Mouse (Mus musculus) liver, postnatal 0 days (tissue): ENCODE data around the gene Psmd11. TPM values are rescaled to one million over a fixed set of nuclear protein-coding genes. Genes with fewer than 3 reads are reported as not detected.

Experiments
- ATAC-seq: fragments of 200-750 bp; cut with Nextera tagmentation; 2 replicates; pipeline ENCODE4 v1.8.0; 2017; ENCODE audit warnings: mild to moderate bottlenecking, moderate library complexity
- DNase-seq: peaks from one replicate; pipeline ENCODE4 v3.0.0-alpha.2; 2016
- H3K27ac ChIP-seq: fragments of 300-500 bp; sonication (generic); 2 replicates; pipeline ENCODE4 v1.5.1; 2014; ENCODE audit warnings: antibody characterized with exemption, moderate library complexity, mild to moderate bottlenecking, low read depth
- H3K27me3 ChIP-seq: fragments of 300-500 bp; sonication (generic); 2 replicates; pipeline ENCODE4 v1.6.1; 2014; ENCODE audit warnings: low read length, control low read depth, mixed read lengths; ENCODE audit not compliant: insufficient read depth
- H3K36me3 ChIP-seq: fragments of 300-500 bp; sonication (generic); replicated peaks from 2 replicates; pipeline ENCODE4 v1.6.1; 2014; ENCODE audit warnings: mild to moderate bottlenecking, control low read depth, low read length, moderate library complexity, mixed read lengths; ENCODE audit not compliant: insufficient read depth
- H3K4me1 ChIP-seq: fragments of 300-500 bp; sonication (generic); 2 replicates; pipeline ENCODE4 v1.6.1; 2014; ENCODE audit warnings: antibody characterized with exemption, mild to moderate bottlenecking, control low read depth; ENCODE audit not compliant: insufficient read depth
- H3K4me2 ChIP-seq: fragments of 300-500 bp; sonication (generic); 2 replicates; pipeline ENCODE4 v1.6.1; 2014; ENCODE audit warnings: low read depth, mild to moderate bottlenecking, low read length, moderate library complexity, mixed read lengths
- H3K4me3 ChIP-seq: fragments of 300-500 bp; sonication (generic); 2 replicates; pipeline ENCODE4 v1.5.1; 2014; ENCODE audit warnings: low read depth, low read length
- H3K9ac ChIP-seq: fragments of 300-500 bp; sonication (generic); replicated peaks from 2 replicates; pipeline ENCODE4 v1.6.1; 2014; ENCODE audit warnings: mild to moderate bottlenecking, moderate library complexity
- H3K9me3 ChIP-seq: fragments of 300-500 bp; sonication (generic); 2 replicates; pipeline ENCODE4 v1.6.1; 2016; ENCODE audit warnings: mild to moderate bottlenecking, control low read depth, low read length, mixed read lengths
- CTCF ChIP-seq: sonication (generic); IDR thresholded peaks from 2 replicates; pipeline ENCODE4 v1.5.1; 2016; ENCODE audit warnings: antibody characterized with exemption, low read depth
- EP300 ChIP-seq: IDR thresholded peaks from 2 replicates; pipeline ENCODE4 v1.6.1; 2016; ENCODE audit warnings: antibody characterized with exemption, low read depth, mild to moderate bottlenecking
- WGBS: fragments of 180-500 bp; shearing (Covaris S2); extraction: QIAGEN DNeasy Blood & Tissue Kit; methylation state at CpG from one replicate; pipeline ENCODE4 v1.1.7; 2014; ENCODE audit not compliant: insufficient replicate concordance; 5-methylcytosine and 5-hydroxymethylcytosine counted together
- polyA plus RNA-seq: library from polyadenylated mRNA; unstranded; fragments of >200 nt; fragmentation: Nextera tagmentation; extraction: Ambion mirVana; gene quantifications from 2 replicates; pipeline ENCODE4 v1.2.1, GENCODE M21; 2015

The Psmd11 gene
- polyA plus RNA-seq, 1 experiment from 2014 or later, result 143 TPM

- TF ChIP-seq EP300, result no peak
- TF ChIP-seq CTCF, result no peak
- Histone ChIP-seq H3K9me3 (no peaks in the 10 kb centered on the region), H3K4me3 (no peak overlapping the region), H3K27me3 (no peaks in the 10 kb centered on the region), H3K4me1 (peaks cover 15% of the 10 kb centered on the region), H3K9ac (no peak overlapping the region), H3K27ac (no peak overlapping the region), H3K36me3 (no peaks in the 10 kb centered on the region), H3K4me2 (no peak overlapping the region)
- DNase-seq (no peak), ATAC-seq (no peak)
These were observed 78.1 kb downstream of the Psmd11 start for GRCm38 (mm10) chr11:80506483-80506882.

DNA sequence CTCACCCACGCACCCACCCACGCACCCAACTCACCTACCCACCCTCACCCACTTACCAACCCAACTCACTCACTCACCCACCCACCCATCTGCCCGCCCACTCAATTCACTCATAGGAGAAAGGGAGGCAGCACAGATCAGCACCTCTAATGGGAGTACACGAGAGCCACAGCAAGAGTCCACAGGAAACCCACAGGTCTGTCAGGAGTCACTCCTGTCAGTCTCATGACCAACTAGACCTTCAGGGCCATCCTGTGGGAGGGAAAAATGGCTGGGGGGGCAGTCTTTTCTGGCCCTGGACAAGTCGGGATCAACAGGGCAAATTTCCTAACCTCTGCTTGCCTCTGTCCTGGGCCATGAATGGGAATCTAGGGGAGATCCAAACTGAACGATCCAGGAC, 79.4 kb downstream of the Psmd11 start:
- no peaks in the 10 kb centered on the region for H3K9me3 ChIP-seq

GRCm38 (mm10) chr11:80508361-80509175, 80.2 kb downstream of the Psmd11 start:
- no peak for TF ChIP-seq CTCF
- 0 out of 2 replicates have a peak, but pooled peaks have one; percentile 30 for TF ChIP-seq EP300
- H3K4me1 ChIP-seq, result peaks cover 12% of the 10 kb centered on the region
- WGBS, result 24% methylated on average over 19 of the region's 19 CpGs
- no peak overlapping the region for H3K4me3 ChIP-seq
- H3K4me2 ChIP-seq, result 0 out of 2 replicates have a peak overlapping the region, but pooled peaks have one; percentile 32
- peak overlapping the region; percentile 75 for H3K27ac ChIP-seq
- H3K27me3 ChIP-seq, result no peaks in the 10 kb centered on the region
- peak; percentile 35 for ATAC-seq
- no peak overlapping the region for H3K9ac ChIP-seq
- no peaks in the 10 kb centered on the region for H3K9me3 ChIP-seq
- no peaks in the 10 kb centered on the region for H3K36me3 ChIP-seq
- DNase-seq, result peak; percentile 42

More for the DNA sequence above, 79.4 kb downstream of the Psmd11 start:
- Histone ChIP-seq H3K4me1 (peaks cover 15% of the 10 kb centered on the region), H3K27me3 (no peaks in the 10 kb centered on the region), H3K4me3 (no peak overlapping the region), H3K4me2 (0 out of 2 replicates have a peak overlapping the region, but pooled peaks have one; percentile 27), H3K36me3 (no peaks in the 10 kb centered on the region), H3K9ac (no peak overlapping the region), H3K27ac (peak overlapping the region; percentile 75)
- no peak for DNase-seq
- 69% methylated on average over 6 of the region's 6 CpGs for WGBS
- ATAC-seq, result no peak
- TF ChIP-seq CTCF (no peak), EP300 (no peak)

DNA sequence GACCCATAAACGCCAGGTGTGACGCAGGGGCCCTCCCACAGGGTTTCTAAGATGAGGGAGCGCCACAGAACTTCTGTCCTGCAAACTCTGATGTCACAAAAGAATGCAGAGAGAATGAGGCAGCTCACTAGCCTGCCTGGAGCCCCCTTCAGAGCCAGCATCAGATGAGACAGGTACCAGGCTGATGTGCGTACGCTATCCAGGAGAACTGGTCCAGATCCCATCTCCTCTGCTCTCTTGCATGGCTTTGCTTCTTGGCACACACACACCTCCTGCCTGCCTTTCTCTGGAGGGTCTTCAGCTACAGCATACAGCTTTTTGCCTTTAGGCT, 80.7 kb downstream of the Psmd11 start:
- Histone ChIP-seq H3K9ac (no peak overlapping the region), H3K4me1 (peaks cover 7% of the 10 kb centered on the region; the same call in 1 of the 2 replicates), H3K4me2 (0 out of 2 replicates have a peak overlapping the region, but pooled peaks have one; percentile 32), H3K27ac (peak overlapping the region; percentile 74), H3K27me3 (no peaks in the 10 kb centered on the region), H3K9me3 (no peaks in the 10 kb centered on the region), H3K4me3 (no peak overlapping the region), H3K36me3 (no peaks in the 10 kb centered on the region)
- WGBS, result 74% methylated on average over 5 of the region's 5 CpGs
- TF ChIP-seq CTCF (no peak), EP300 (no peak)
- ATAC-seq (no peak), DNase-seq (no peak)

DNA sequence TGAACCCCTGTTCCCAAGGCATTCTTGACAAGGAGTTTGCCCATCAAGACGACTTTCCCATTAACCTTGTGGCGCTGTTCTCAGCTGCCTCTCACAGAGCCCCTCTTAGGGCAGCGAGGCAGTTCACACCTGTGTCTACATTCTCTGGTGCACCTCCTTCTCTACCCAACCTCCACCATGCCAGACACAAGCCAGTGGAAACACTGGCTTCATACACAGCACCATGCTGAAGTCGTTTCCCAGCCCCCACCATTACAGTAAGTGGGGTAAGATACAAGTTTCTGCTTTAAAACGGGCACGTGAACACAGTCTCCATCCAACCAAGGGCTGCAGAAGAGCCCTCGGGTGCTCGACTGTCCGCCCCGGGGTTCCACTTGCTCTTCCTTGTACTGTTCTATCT, 81.7 kb downstream of the Psmd11 start:
- Histone ChIP-seq H3K27me3 (no peaks in the 10 kb centered on the region), H3K4me2 (0 out of 2 replicates have a peak overlapping the region, but pooled peaks have one; percentile 2), H3K27ac (peak overlapping the region; percentile 7; the same call in 1 of the 2 replicates), H3K9ac (no peak overlapping the region), H3K36me3 (no peaks in the 10 kb centered on the region), H3K9me3 (no peaks in the 10 kb centered on the region), H3K4me3 (no peak overlapping the region), H3K4me1 (peaks cover 6% of the 10 kb centered on the region; the same call in 1 of the 2 replicates)
- ATAC-seq (no peak), DNase-seq (no peak)
- WGBS, result 81% methylated on average over 10 of the region's 10 CpGs
- TF ChIP-seq EP300, result no peak
- TF ChIP-seq CTCF, result no peak

- Histone ChIP-seq H3K4me1 (peaks cover 4% of the 10 kb centered on the region; the same call in 1 of the 2 replicates), H3K9ac (no peak overlapping the region), H3K4me3 (no peak overlapping the region), H3K9me3 (no peaks in the 10 kb centered on the region), H3K27ac (peak overlapping the region; percentile 44; the same call in 1 of the 2 replicates), H3K4me2 (no peak overlapping the region), H3K27me3 (no peaks in the 10 kb centered on the region), H3K36me3 (no peaks in the 10 kb centered on the region)
- WGBS, result 80% methylated on average over 19 of the region's 19 CpGs
- DNase-seq, result no peak
- ATAC-seq, result no peak
- TF ChIP-seq CTCF (no peak), EP300 (no peak)
These were observed 84.1 kb downstream of the Psmd11 start for GRCm38 (mm10) chr11:80512313-80513056.
